Mouse (Mus musculus) forebrain, embryonic 14.5 days (tissue): ENCODE results near the gene Ralgps1. TPM values are rescaled to one million over a fixed set of nuclear protein-coding genes. Genes with fewer than 3 reads are reported as not detected.

Experiments used
- ATAC-seq: fragments of 200-750 bp; cut with Nextera tagmentation; 2 replicates; pipeline ENCODE4 v1.8.0; 2017; ENCODE audit warnings: mild to moderate bottlenecking, moderate library complexity
- DNase-seq: peaks from one replicate; pipeline ENCODE4 v3.0.0-alpha.2; 2015; ENCODE audit warnings: low spot score
- H3K27ac ChIP-seq: fragments of 300-500 bp; sonication (generic); 2 replicates; pipeline ENCODE4 v1.5.1; 2014; ENCODE audit warnings: low read depth, mild to moderate bottlenecking, control low read depth, low read length, moderate library complexity
- H3K27me3 ChIP-seq: fragments of 300-500 bp; sonication (generic); replicated peaks from 2 replicates; pipeline ENCODE4 v1.6.1; 2014; ENCODE audit warnings: low read length, control low read depth, mixed read lengths; ENCODE audit not compliant: control insufficient read depth, insufficient read depth
- H3K36me3 ChIP-seq: fragments of 300-500 bp; sonication (generic); 2 replicates; pipeline ENCODE4 v1.6.1; 2014; ENCODE audit warnings: low read length, control low read depth; ENCODE audit not compliant: control insufficient read depth, insufficient read depth
- H3K4me1 ChIP-seq: fragments of 300-500 bp; sonication (generic); 2 replicates; pipeline ENCODE4 v1.6.1; 2014; ENCODE audit warnings: antibody characterized with exemption, low read length, control low read depth; ENCODE audit not compliant: control insufficient read depth, insufficient read depth
- H3K4me2 ChIP-seq: fragments of 300-500 bp; sonication (generic); 2 replicates; pipeline ENCODE4 v1.6.1; 2014; ENCODE audit warnings: mild to moderate bottlenecking, control low read depth, low read length
- H3K4me3 ChIP-seq: fragments of 300-500 bp; sonication (generic); 2 replicates; pipeline ENCODE4 v1.5.1; 2014; ENCODE audit warnings: low read depth, low read length, control low read depth
- H3K9ac ChIP-seq: fragments of 300-500 bp; sonication (generic); 2 replicates; pipeline ENCODE4 v1.6.1; 2014; ENCODE audit warnings: mild to moderate bottlenecking, low read length, control low read depth, moderate library complexity
- H3K9me3 ChIP-seq: fragments of 300-500 bp; sonication (generic); replicated peaks from 2 replicates; pipeline ENCODE4 v1.6.1; 2016; ENCODE audit warnings: low read length, control low read depth, mixed read lengths; ENCODE audit not compliant: control insufficient read depth
- WGBS: fragments of 180-500 bp; shearing (Covaris S2); extraction: QIAGEN DNeasy Blood & Tissue Kit; methylation state at CpG from one replicate; pipeline ENCODE4 v1.1.7; 2014; 5-methylcytosine and 5-hydroxymethylcytosine counted together
- polyA plus RNA-seq: library from polyadenylated mRNA; unstranded; fragments of >200 nt; fragmentation: Nextera tagmentation; extraction: Ambion mirVana; gene quantifications from 2 replicates; pipeline ENCODE4 v1.2.1, GENCODE M21; 2014

The Ralgps1 gene
- polyA plus RNA-seq, 1 experiment from 2014 or later = 32.6 TPM

- no peak overlapping the region for H3K4me2 ChIP-seq
- WGBS = 86% methylated on average over 7 of the region's 7 CpGs
- H3K27me3 ChIP-seq = no peaks in the 10 kb centered on the region
- DNase-seq = no peak
- H3K9ac ChIP-seq = no peak overlapping the region
- no peak overlapping the region for H3K4me3 ChIP-seq
- no peaks in the 10 kb centered on the region for H3K36me3 ChIP-seq
- no peak for ATAC-seq
- H3K9me3 ChIP-seq = no peaks in the 10 kb centered on the region
- no peaks in the 10 kb centered on the region; the same call in 1 of the 2 replicates for H3K4me1 ChIP-seq
- H3K27ac ChIP-seq = no peak overlapping the region
Measured at GRCm38 (mm10) chr2:33399091-33399490, 27.8 kb upstream of the Ralgps1 start.

- ATAC-seq = no peak
- WGBS = 75% methylated on average over 4 of the region's 4 CpGs
- Histone ChIP-seq H3K4me2 (no peak overlapping the region), H3K4me3 (no peak overlapping the region), H3K27ac (no peak overlapping the region), H3K27me3 (no peaks in the 10 kb centered on the region), H3K9ac (no peak overlapping the region), H3K4me1 (peaks cover 6% of the 10 kb centered on the region; the same call in 1 of the 2 replicates), H3K9me3 (no peaks in the 10 kb centered on the region), H3K36me3 (no peaks in the 10 kb centered on the region)
- no peak for DNase-seq
Measured at GRCm38 (mm10) chr2:33397036-33397435, 25.8 kb upstream of the Ralgps1 start.

GRCm38 (mm10) chr2:33395053-33395452, 23.8 kb upstream of the Ralgps1 start:
- H3K9ac ChIP-seq = no peak overlapping the region
- no peak overlapping the region for H3K27ac ChIP-seq
- H3K27me3 ChIP-seq = no peaks in the 10 kb centered on the region
- peaks cover 6% of the 10 kb centered on the region; the same call in 1 of the 2 replicates for H3K4me1 ChIP-seq
- ATAC-seq = no peak
- WGBS = 85% methylated on average over 2 of the region's 2 CpGs
- H3K36me3 ChIP-seq = no peaks in the 10 kb centered on the region
- H3K9me3 ChIP-seq = no peaks in the 10 kb centered on the region
- H3K4me2 ChIP-seq = no peak overlapping the region
- DNase-seq = no peak
- no peak overlapping the region for H3K4me3 ChIP-seq

GRCm38 (mm10) chr2:33393951-33394635, 22.8 kb upstream of the Ralgps1 start:
- H3K36me3 ChIP-seq = no peaks in the 10 kb centered on the region
- 47% methylated on average over 11 of the region's 11 CpGs for WGBS
- peak; percentile 95 for ATAC-seq
- no peak overlapping the region for H3K9ac ChIP-seq
- H3K9me3 ChIP-seq = no peaks in the 10 kb centered on the region
- H3K27me3 ChIP-seq = no peaks in the 10 kb centered on the region
- H3K4me2 ChIP-seq = no peak overlapping the region
- H3K27ac ChIP-seq = peak overlapping the region; percentile 79
- H3K4me1 ChIP-seq = peaks cover 6% of the 10 kb centered on the region; the same call in 1 of the 2 replicates
- no peak overlapping the region for H3K4me3 ChIP-seq
- DNase-seq = peak; percentile 96

GRCm38 (mm10) chr2:33393021-33393420, 21.7 kb upstream of the Ralgps1 start:
- DNase-seq (no peak), ATAC-seq (no peak)
- Histone ChIP-seq H3K27me3 (no peaks in the 10 kb centered on the region), H3K4me3 (no peak overlapping the region), H3K36me3 (no peaks in the 10 kb centered on the region), H3K4me1 (peaks cover 6% of the 10 kb centered on the region; the same call in 1 of the 2 replicates), H3K27ac (no peak overlapping the region), H3K4me2 (no peak overlapping the region), H3K9ac (no peak overlapping the region), H3K9me3 (no peaks in the 10 kb centered on the region)

GRCm38 (mm10) chr2:33371648-33372408, 542 bp upstream of the Ralgps1 start:
- no peak overlapping the region for H3K9ac ChIP-seq
- H3K27me3 ChIP-seq = no peaks in the 10 kb centered on the region
- peak overlapping the region; percentile 99 for H3K27ac ChIP-seq
- H3K36me3 ChIP-seq = peaks cover 8% of the 10 kb centered on the region; the same call in 1 of the 2 replicates
- no peaks in the 10 kb centered on the region for H3K9me3 ChIP-seq
- H3K4me1 ChIP-seq = peaks cover 8% of the 10 kb centered on the region; the same call in 1 of the 2 replicates
- no peak for DNase-seq
- ATAC-seq = no peak
- peak overlapping the region; percentile 54 for H3K4me3 ChIP-seq
- WGBS = 32% methylated on average over 18 of the region's 18 CpGs
- H3K4me2 ChIP-seq = peak overlapping the region; percentile 66

- 7% methylated on average over 15 of the region's 15 CpGs for WGBS
- H3K9ac ChIP-seq = peak overlapping the region; percentile 77
- ATAC-seq = peak; percentile 10; the same call in 1 of the 2 replicates
- peaks cover 8% of the 10 kb centered on the region; the same call in 1 of the 2 replicates for H3K36me3 ChIP-seq
- H3K27me3 ChIP-seq = no peaks in the 10 kb centered on the region
- H3K4me3 ChIP-seq = peak overlapping the region; percentile 54
- peak; percentile 41 for DNase-seq
- peak overlapping the region; percentile 66 for H3K4me2 ChIP-seq
- H3K27ac ChIP-seq = peak overlapping the region; percentile 99
- H3K4me1 ChIP-seq = peaks cover 23% of the 10 kb centered on the region
- no peaks in the 10 kb centered on the region for H3K9me3 ChIP-seq
Measured at GRCm38 (mm10) chr2:33370276-33370776, 960 bp downstream of the Ralgps1 start.

GRCm38 (mm10) chr2:33369453-33369852, 1.8 kb downstream of the Ralgps1 start:
- no peak overlapping the region for H3K4me2 ChIP-seq
- no peak overlapping the region for H3K27ac ChIP-seq
- H3K9me3 ChIP-seq = no peaks in the 10 kb centered on the region
- no peak overlapping the region for H3K4me3 ChIP-seq
- WGBS = 82% methylated on average over 3 of the region's 3 CpGs
- DNase-seq (no peak), ATAC-seq (no peak)
- H3K36me3 ChIP-seq = peaks cover 8% of the 10 kb centered on the region; the same call in 1 of the 2 replicates
- H3K9ac ChIP-seq = no peak overlapping the region
- peaks cover 24% of the 10 kb centered on the region for H3K4me1 ChIP-seq
- H3K27me3 ChIP-seq = no peaks in the 10 kb centered on the region
